8 mouse cellular contexts compared by ENCODE assay signal in the genomic region with DNA sequence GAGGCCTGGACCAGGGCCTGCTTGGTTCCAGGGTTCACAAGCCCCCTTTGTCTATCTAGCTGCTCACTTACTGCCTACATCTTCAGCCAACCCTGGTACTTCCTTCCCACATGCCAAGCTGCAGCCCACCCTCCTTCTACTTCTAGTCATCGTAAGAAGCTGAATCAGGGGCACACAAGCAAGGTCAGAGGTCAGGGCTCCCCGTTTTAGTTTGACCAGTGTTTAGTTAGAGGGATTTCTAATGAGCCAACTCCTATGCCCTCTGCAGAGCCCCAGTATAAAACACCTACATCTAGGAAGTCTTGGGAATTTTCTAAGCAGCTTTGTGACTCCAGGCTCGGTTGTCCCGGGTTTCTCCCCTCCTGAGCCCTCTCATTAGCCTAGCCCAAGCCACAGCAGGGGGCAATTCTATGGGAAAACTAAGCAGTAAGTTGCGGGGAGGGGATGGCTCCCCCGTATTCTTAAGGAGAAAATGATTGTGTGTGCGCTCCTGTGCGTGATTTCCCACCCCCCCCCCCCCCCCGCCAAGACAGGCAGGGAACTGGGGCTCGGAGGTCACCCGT. TPM values are rescaled to one million over a fixed set of nuclear protein-coding genes. Genes with fewer than 3 reads are reported as not detected.
DNase-seq lines count a peak whose midpoint lies in the region; ATAC-seq and TF ChIP-seq lines count a peak whose summit lies in the region.

No protein-coding gene starts in this region.

- peaks cover 63% of the 10 kb centered on the region for H3K4me1 ChIP-seq in heart, embryonic 13.5 days
- peaks cover 80% of the 10 kb centered on the region for H3K4me1 ChIP-seq in E14TG2a.4 (replicated peaks; ENCODE audit: low read depth, low read length)
- H3K4me1 ChIP-seq in forebrain, embryonic 11.5 days (replicated peaks; ENCODE audit: control insufficient read depth, insufficient read depth, low read length), result peaks cover 41% of the 10 kb centered on the region
- H3K4me1 ChIP-seq in liver, embryonic 13.5 days (replicated peaks), result peaks cover 83% of the 10 kb centered on the region

- no peaks in the 10 kb centered on the region for H3K9me3 ChIP-seq in heart, embryonic 13.5 days
- H3K9me3 ChIP-seq in E14TG2a.4 (ENCODE audit: low read length), result 0 out of 2 replicates have a peak, but pooled peaks cover 3% of the 10 kb centered on the region
- no peaks in the 10 kb centered on the region for H3K9me3 ChIP-seq in forebrain, embryonic 11.5 days (ENCODE audit: control insufficient read depth, low read length)
- H3K9me3 ChIP-seq in liver, embryonic 13.5 days (replicated peaks), result no peaks in the 10 kb centered on the region

- H3K27ac ChIP-seq in heart, embryonic 13.5 days (replicated peaks), result peak overlapping the region; percentile 94
- H3K27ac ChIP-seq in forebrain, embryonic 11.5 days (ENCODE audit: low read depth, low read length), result peak overlapping the region; percentile 65
- peak overlapping the region; percentile 76 for H3K27ac ChIP-seq in liver, embryonic 13.5 days

- peaks cover 19% of the 10 kb centered on the region for H3K36me3 ChIP-seq in heart, embryonic 13.5 days
- H3K36me3 ChIP-seq in E14TG2a.4 (ENCODE audit: insufficient read depth, low read length), result peaks cover 25% of the 10 kb centered on the region
- peaks cover 2% of the 10 kb centered on the region; the same call in 1 of the 2 replicates for H3K36me3 ChIP-seq in forebrain, embryonic 11.5 days (ENCODE audit: control insufficient read depth, insufficient read depth, low read length)
- peaks cover 14% of the 10 kb centered on the region for H3K36me3 ChIP-seq in liver, embryonic 13.5 days

- peak overlapping the region; percentile 81 for H3K9ac ChIP-seq in heart, embryonic 13.5 days
- no peak overlapping the region; the same call in 1 of the 2 replicates for H3K9ac ChIP-seq in forebrain, embryonic 11.5 days (ENCODE audit: low read length)
- peak overlapping the region; percentile 72 for H3K9ac ChIP-seq in liver, embryonic 13.5 days

- DNase-seq in heart, postnatal 14 days, result no peak
- DNase-seq in forebrain, embryonic 11.5 days (ENCODE audit: low spot score), result no peak
- no peak for DNase-seq in liver, embryonic 13.5 days
- no peak for DNase-seq in cerebellum, adult 8-10 months
- no peak for DNase-seq in left cerebral cortex, postnatal 14 days (ENCODE audit: low spot score in 2 of 2)
- DNase-seq in cerebellum, adult 11 months, result no peak

- WGBS in heart, embryonic 13.5 days, result 10% methylated on average over 9 of the region's 11 CpGs
- 0% methylated on average over 10 of the region's 11 CpGs for WGBS in forebrain, embryonic 11.5 days
- 13% methylated on average over 10 of the region's 11 CpGs for WGBS in liver, embryonic 13.5 days (ENCODE audit: insufficient replicate concordance)

- peak overlapping the region; percentile 55 for H3K4me3 ChIP-seq in heart, embryonic 13.5 days
- H3K4me3 ChIP-seq in E14TG2a.4 (replicated peaks; ENCODE audit: low read length), result peak overlapping the region; percentile 81
- peak overlapping the region; percentile 30; the same call in 1 of the 2 replicates for H3K4me3 ChIP-seq in forebrain, embryonic 11.5 days (ENCODE audit: low read depth, low read length)
- H3K4me3 ChIP-seq in liver, embryonic 13.5 days (replicated peaks), result peak overlapping the region; percentile 66

- peaks cover 16% of the 10 kb centered on the region for H3K27me3 ChIP-seq in heart, embryonic 13.5 days (replicated peaks)
- H3K27me3 ChIP-seq in E14TG2a.4 (ENCODE audit: insufficient read depth, low read length), result peaks cover 70% of the 10 kb centered on the region
- peaks cover 69% of the 10 kb centered on the region for H3K27me3 ChIP-seq in forebrain, embryonic 11.5 days (ENCODE audit: control insufficient read depth, insufficient read depth, low read length)
- H3K27me3 ChIP-seq in liver, embryonic 13.5 days, result peaks cover 39% of the 10 kb centered on the region

- intact Hi-C loops in heart, postnatal 14 days (cut with DNase I), result no loop called here
- intact Hi-C loops in left cerebral cortex, postnatal 14 days (cut with DNase I), result no loop called here

- TF ChIP-seq CTCF in E14TG2a.4 (conservative IDR thresholded peaks at IDR 0.05; ENCODE audit: low read length), result no peak

- no peak for ATAC-seq in heart, embryonic 13.5 days (ENCODE audit: extremely low read depth, insufficient number of reproducible peaks, low FRiP score, low TSS enrichment)
- peak; percentile 21 for ATAC-seq in forebrain, embryonic 11.5 days (replicated peaks; ENCODE audit: low FRiP score)
- ATAC-seq in liver, embryonic 13.5 days (ENCODE audit: low read depth), result no peak

- H3K4me2 ChIP-seq in heart, embryonic 13.5 days, result peak overlapping the region; percentile 87
- H3K4me2 ChIP-seq in forebrain, embryonic 11.5 days (ENCODE audit: low read depth, low read length, severe bottlenecking), result peak overlapping the region; percentile 69
- H3K4me2 ChIP-seq in liver, embryonic 13.5 days, result peak overlapping the region; percentile 78

RNA-seq across cellular contexts. Expression of a gene that starts 4.0 kb away (rescaled TPM):
- 23.4 and 26.4 TPM in 2 replicates for polyA plus RNA-seq in heart, embryonic 13.5 days (2015; fragmentation: Nextera tagmentation; extraction: Ambion mirVana)
- 10 to 100 TPM in 1 of 2 experiments, 1 to 10 TPM in 1; 9.4 to 11.2 TPM for total RNA-seq in heart, postnatal 14 days (2021)
- 7.2 and 8.1 TPM in 2 replicates for polyA plus RNA-seq in forebrain, embryonic 11.5 days (2014; fragmentation: Nextera tagmentation; extraction: Ambion mirVana)
- 2.3 and 2.7 TPM in 2 replicates for polyA plus RNA-seq in liver, embryonic 13.5 days (2015; fragmentation: Nextera tagmentation; extraction: Ambion mirVana)
- 10 to 100 TPM; 14.1 to 15.9 TPM for total RNA-seq in left cerebral cortex, postnatal 14 days (2021)

RNA-seq across cellular contexts. Expression of a gene that starts 11.0 kb away (rescaled TPM):
- polyA plus RNA-seq in heart, embryonic 13.5 days (2015; fragmentation: Nextera tagmentation; extraction: Ambion mirVana), result 629 and 649 TPM in 2 replicates
- total RNA-seq in heart, postnatal 14 days (2021), result 100 to 1,000 TPM; 900 to 948 TPM
- 324 and 355 TPM in 2 replicates for polyA plus RNA-seq in forebrain, embryonic 11.5 days (2014; fragmentation: Nextera tagmentation; extraction: Ambion mirVana)
- polyA plus RNA-seq in liver, embryonic 13.5 days (2015; fragmentation: Nextera tagmentation; extraction: Ambion mirVana), result 201 and 215 TPM in 2 replicates
- 100 to 1,000 TPM; 573 to 615 TPM for total RNA-seq in left cerebral cortex, postnatal 14 days (2021)

RNA-seq across cellular contexts. Expression of a gene that starts 25.3 kb away (rescaled TPM):
- 59.0 and 62.7 TPM in 2 replicates for polyA plus RNA-seq in heart, embryonic 13.5 days (2015; fragmentation: Nextera tagmentation; extraction: Ambion mirVana)
- total RNA-seq in heart, postnatal 14 days (2021), result 10 to 100 TPM; 50.6 to 51.6 TPM
- polyA plus RNA-seq in forebrain, embryonic 11.5 days (2014; fragmentation: Nextera tagmentation; extraction: Ambion mirVana), result 77.1 and 84.5 TPM in 2 replicates
- polyA plus RNA-seq in liver, embryonic 13.5 days (2015; fragmentation: Nextera tagmentation; extraction: Ambion mirVana), result 20.0 and 21.4 TPM in 2 replicates
- total RNA-seq in left cerebral cortex, postnatal 14 days (2021), result 100 to 1,000 TPM; 102 to 109 TPM

RNA-seq across cellular contexts. Expression of a gene that starts 30.6 kb away (rescaled TPM):
- 30.1 and 30.4 TPM in 2 replicates for polyA plus RNA-seq in heart, embryonic 13.5 days (2015; fragmentation: Nextera tagmentation; extraction: Ambion mirVana)
- 10 to 100 TPM in 1 of 2 experiments, 1 to 10 TPM in 1; 8.0 to 10.2 TPM for total RNA-seq in heart, postnatal 14 days (2021)
- 3.9 and 7.7 TPM in 2 replicates for polyA plus RNA-seq in forebrain, embryonic 11.5 days (2014; fragmentation: Nextera tagmentation; extraction: Ambion mirVana)
- polyA plus RNA-seq in liver, embryonic 13.5 days (2015; fragmentation: Nextera tagmentation; extraction: Ambion mirVana), result 7.3 and 7.6 TPM in 2 replicates
- total RNA-seq in left cerebral cortex, postnatal 14 days (2021), result 1 to 10 TPM; 1.3 to 2.7 TPM

RNA-seq across cellular contexts. Expression of a gene that starts 35.8 kb away (rescaled TPM):
- 0.44 and 0.64 TPM in 2 replicates for polyA plus RNA-seq in heart, embryonic 13.5 days (2015; fragmentation: Nextera tagmentation; extraction: Ambion mirVana)
- 1 to 10 TPM; 1.8 to 2.2 TPM for total RNA-seq in heart, postnatal 14 days (2021)
- 1.6 and 2.1 TPM in 2 replicates for polyA plus RNA-seq in forebrain, embryonic 11.5 days (2014; fragmentation: Nextera tagmentation; extraction: Ambion mirVana)
- 0.50 and 0.56 TPM in 2 replicates for polyA plus RNA-seq in liver, embryonic 13.5 days (2015; fragmentation: Nextera tagmentation; extraction: Ambion mirVana)
- 1 to 10 TPM; 1.9 to 2.2 TPM for total RNA-seq in left cerebral cortex, postnatal 14 days (2021)

Comparison
In these comparisons a context has a peak if more than half of its experiments do, and no peak if none do; other contexts are left out.
1. H3K4me3 ChIP-seq: peak in every context shown above with its lines; median percentile 81 in E14TG2a.4; 66 in liver, embryonic 13.5 days; 55 in heart, embryonic 13.5 days; 30 in forebrain, embryonic 11.5 days.